Mouse (Mus musculus) E14TG2a.4 (cell line): Measurements from ENCODE around the gene Ccr1l1.

Experiments
- CTCF ChIP-seq: conservative IDR thresholded peaks from 2 replicates; pipeline ENCODE4 v1.5.1; 2014; ENCODE audit warnings: low read length
- NANOG ChIP-seq: IDR thresholded peaks from 2 replicates; pipeline ENCODE4 v1.6.1; 2014; ENCODE audit warnings: borderline replicate concordance, low read length, mixed read lengths
- POU5F1 ChIP-seq: IDR thresholded peaks from 2 replicates; pipeline ENCODE4 v1.6.1; 2014; ENCODE audit warnings: low read length, borderline replicate concordance

- no peak for TF ChIP-seq CTCF
- TF ChIP-seq NANOG: no peak
- TF ChIP-seq POU5F1: no peak
These were observed 49.4 kb downstream of the Ccr1l1 start for GRCm38 (mm10) chr9:123928759-123929246.
